ENCODE assay signal across 25 mouse cellular contexts in genomic region chr12:46950223-46950779, GRCm38 (mm10).
DNase-seq lines count a peak whose midpoint lies in the region; ATAC-seq lines count a peak whose summit lies in the region.
"Had no signal": no experiment of that assay in that cellular context is flagged by ENCODE, and none has a peak within 500 bp of the region (broad histone marks: within the 10 kb centered on the region; RNA-seq: fewer than 3 reads in every experiment).

No protein-coding gene starts in this region.

- 66% methylated on average over 3 of the region's 3 CpGs for whole genome bisulfite sequencing in forebrain, embryonic 13.5 days
- WGBS in forebrain, embryonic 15.5 days, result 57% methylated on average over 3 of the region's 3 CpGs
- 64% methylated on average over 3 of the region's 3 CpGs for WGBS in midbrain, embryonic 13.5 days
- WGBS in midbrain, embryonic 16.5 days, result 69% methylated on average over 3 of the region's 3 CpGs
- WGBS in forebrain, embryonic 16.5 days, result 67% methylated on average over 3 of the region's 3 CpGs

- peak; percentile 67; the same call in 1 of the 2 replicates for ATAC-seq in forebrain, embryonic 13.5 days
- ATAC-seq in forebrain, embryonic 15.5 days (replicated peaks), result no peak
- ATAC-seq in midbrain, embryonic 13.5 days, result 0 out of 2 replicates have a peak, but pooled peaks have one; percentile 45
- no peak for ATAC-seq in midbrain, embryonic 16.5 days
- peak; percentile 62 for ATAC-seq in forebrain, embryonic 16.5 days
- ATAC-seq: CD4-positive, CD25-positive, alpha-beta regulatory T cell, adult 4 months; hindbrain, embryonic 16.5 days; intestine, embryonic 15.5 days had no signal

- H3K4me3 ChIP-seq in forebrain, embryonic 13.5 days, result no peak overlapping the region
- H3K4me3 ChIP-seq in forebrain, embryonic 15.5 days, result no peak overlapping the region
- H3K4me3 ChIP-seq in midbrain, embryonic 13.5 days (replicated peaks), result no peak overlapping the region
- H3K4me3 ChIP-seq in midbrain, embryonic 16.5 days (ENCODE audit: low read depth, low read length), result no peak overlapping the region
- H3K4me3 ChIP-seq in forebrain, embryonic 16.5 days (replicated peaks; ENCODE audit: low read length), result no peak overlapping the region
- H3K4me3 ChIP-seq: embryonic facial prominence, embryonic 10.5 days; embryonic facial prominence, embryonic 13.5 days; erythroblast, embryonic 14.5 days; gastrocnemius, adult 2 months; hindbrain, embryonic 10.5 days; hindbrain, embryonic 13.5 days; intestine, embryonic 15.5 days had no signal

- H3K9me3 ChIP-seq in forebrain, embryonic 13.5 days (replicated peaks), result no peaks in the 10 kb centered on the region
- H3K9me3 ChIP-seq in forebrain, embryonic 15.5 days, result no peaks in the 10 kb centered on the region
- H3K9me3 ChIP-seq in midbrain, embryonic 13.5 days, result no peaks in the 10 kb centered on the region
- H3K9me3 ChIP-seq in midbrain, embryonic 16.5 days (replicated peaks; ENCODE audit: control insufficient read depth, low read length, poor library complexity, severe bottlenecking), result no peaks in the 10 kb centered on the region
- H3K9me3 ChIP-seq in forebrain, embryonic 16.5 days (ENCODE audit: control insufficient read depth, low read length), result no peaks in the 10 kb centered on the region
- H3K9me3 ChIP-seq: embryonic facial prominence, embryonic 10.5 days; embryonic facial prominence, embryonic 13.5 days; hindbrain, embryonic 10.5 days; hindbrain, embryonic 13.5 days; intestine, embryonic 15.5 days had no signal

- H3K27ac ChIP-seq in forebrain, embryonic 13.5 days, result no peak overlapping the region
- no peak overlapping the region for H3K27ac ChIP-seq in forebrain, embryonic 15.5 days (replicated peaks)
- no peak overlapping the region for H3K27ac ChIP-seq in midbrain, embryonic 13.5 days
- no peak overlapping the region for H3K27ac ChIP-seq in midbrain, embryonic 16.5 days (ENCODE audit: low read length)
- H3K27ac ChIP-seq in forebrain, embryonic 16.5 days (ENCODE audit: low read length), result no peak overlapping the region
- H3K27ac ChIP-seq: embryonic facial prominence, embryonic 10.5 days; embryonic facial prominence, embryonic 13.5 days; gastrocnemius, adult 2 months; hindbrain, embryonic 10.5 days; hindbrain, embryonic 13.5 days; intestine, embryonic 15.5 days had no signal

- H3K36me3 ChIP-seq in forebrain, embryonic 13.5 days (ENCODE audit: poor library complexity, severe bottlenecking), result no peaks in the 10 kb centered on the region
- H3K36me3 ChIP-seq in forebrain, embryonic 15.5 days, result no peaks in the 10 kb centered on the region
- no peaks in the 10 kb centered on the region for H3K36me3 ChIP-seq in midbrain, embryonic 13.5 days
- H3K36me3 ChIP-seq in midbrain, embryonic 16.5 days (ENCODE audit: control insufficient read depth, insufficient read depth, low read length), result no peaks in the 10 kb centered on the region
- no peaks in the 10 kb centered on the region for H3K36me3 ChIP-seq in forebrain, embryonic 16.5 days (ENCODE audit: control insufficient read depth, insufficient read depth)
- H3K36me3 ChIP-seq: embryonic facial prominence, embryonic 10.5 days; embryonic facial prominence, embryonic 13.5 days; hindbrain, embryonic 10.5 days; hindbrain, embryonic 13.5 days; intestine, embryonic 15.5 days had no signal

- DNase-seq in right cerebral cortex, postnatal 36 days (ENCODE audit: low spot score in 2 of 2), result no peak
- DNase-seq: adrenal gland, adult 2 months; adrenal gland, postnatal 14 days; cerebellum, adult 11-12 months; cerebellum, adult 8-10 months; cerebellum, postnatal 10 days; cerebellum, postnatal 36 days; embryo, embryonic 11 days; gastrocnemius, adult 2 months; gastrocnemius, postnatal 14 days; heart, adult 11 months had no signal

- no peak overlapping the region for H3K4me2 ChIP-seq in forebrain, embryonic 13.5 days
- no peak overlapping the region for H3K4me2 ChIP-seq in forebrain, embryonic 15.5 days (replicated peaks)
- no peak overlapping the region for H3K4me2 ChIP-seq in midbrain, embryonic 13.5 days (replicated peaks)
- H3K4me2 ChIP-seq in midbrain, embryonic 16.5 days (ENCODE audit: low read length), result no peak overlapping the region
- no peak overlapping the region for H3K4me2 ChIP-seq in forebrain, embryonic 16.5 days (ENCODE audit: low read length)
- H3K4me2 ChIP-seq: embryonic facial prominence, embryonic 13.5 days; heart, embryonic 11.5 days; hindbrain, embryonic 13.5 days; intestine, embryonic 15.5 days had no signal

- H3K4me1 ChIP-seq in forebrain, embryonic 13.5 days, result no peaks in the 10 kb centered on the region
- H3K4me1 ChIP-seq in forebrain, embryonic 15.5 days, result no peaks in the 10 kb centered on the region
- H3K4me1 ChIP-seq in midbrain, embryonic 13.5 days (replicated peaks), result no peaks in the 10 kb centered on the region
- no peaks in the 10 kb centered on the region for H3K4me1 ChIP-seq in midbrain, embryonic 16.5 days (ENCODE audit: control insufficient read depth, insufficient read depth, low read length)
- no peaks in the 10 kb centered on the region for H3K4me1 ChIP-seq in forebrain, embryonic 16.5 days (replicated peaks; ENCODE audit: control insufficient read depth, insufficient read depth, low read length)
- H3K4me1 ChIP-seq: embryonic facial prominence, embryonic 10.5 days; embryonic facial prominence, embryonic 13.5 days; hindbrain, embryonic 10.5 days; hindbrain, embryonic 13.5 days; intestine, embryonic 15.5 days had no signal

- no peak overlapping the region for H3K9ac ChIP-seq in forebrain, embryonic 13.5 days
- no peak overlapping the region for H3K9ac ChIP-seq in forebrain, embryonic 15.5 days (replicated peaks)
- H3K9ac ChIP-seq in midbrain, embryonic 13.5 days (replicated peaks), result no peak overlapping the region
- H3K9ac ChIP-seq in midbrain, embryonic 16.5 days (ENCODE audit: low read depth, low read length), result no peak overlapping the region
- no peak overlapping the region for H3K9ac ChIP-seq in forebrain, embryonic 16.5 days (replicated peaks; ENCODE audit: low read depth, low read length)
- H3K9ac ChIP-seq: embryonic facial prominence, embryonic 13.5 days; hindbrain, embryonic 13.5 days; intestine, embryonic 15.5 days had no signal

- H3K27me3 ChIP-seq in forebrain, embryonic 13.5 days, result no peaks in the 10 kb centered on the region
- H3K27me3 ChIP-seq in forebrain, embryonic 15.5 days, result no peaks in the 10 kb centered on the region
- H3K27me3 ChIP-seq in midbrain, embryonic 13.5 days, result no peaks in the 10 kb centered on the region
- H3K27me3 ChIP-seq in midbrain, embryonic 16.5 days (ENCODE audit: control insufficient read depth, insufficient read depth, low read depth, low read length), result no peaks in the 10 kb centered on the region
- H3K27me3 ChIP-seq in forebrain, embryonic 16.5 days (replicated peaks; ENCODE audit: control insufficient read depth, insufficient read depth, low read length), result no peaks in the 10 kb centered on the region
- H3K27me3 ChIP-seq: embryonic facial prominence, embryonic 13.5 days; hindbrain, embryonic 13.5 days; intestine, embryonic 15.5 days had no signal

Comparison
In these comparisons a context has a peak if more than half of its experiments do, and no peak if none do; other contexts are left out.
1. ATAC-seq: peak in forebrain, embryonic 13.5 days (single experiment), midbrain, embryonic 13.5 days (single experiment) and forebrain, embryonic 16.5 days (single experiment); none in forebrain, embryonic 15.5 days (single experiment) and midbrain, embryonic 16.5 days (single experiment).